Mouse (Mus musculus): Measurements from ENCODE around the gene Slc29a2. TPM values are rescaled to one million over a fixed set of nuclear protein-coding genes. Genes with fewer than 3 reads are reported as not detected.
"Not testable (repeated sequence)": the region's sequence is repeated elsewhere in the genome, so short reads cannot be mapped to it uniquely, and the experiment has no call there.

The Slc29a2 gene
- total RNA-seq (2014; fragmentation: Nextera tagmentation) (9.7 and 14.2 TPM in 2 replicates), total RNA-seq (2017) (1.5 and 4.4 TPM in 2 replicates)

GRCm38 (mm10) chr19:5023621-5024479 lies at the start of gene Slc29a2:
Slc29a2 (plus strand) TSS chr19:5023860.
- ATAC-seq (replicated peaks; ENCODE audit: low FRiP score, low TSS enrichment, poor library complexity, severe bottlenecking) = peak; percentile 97

DNA sequence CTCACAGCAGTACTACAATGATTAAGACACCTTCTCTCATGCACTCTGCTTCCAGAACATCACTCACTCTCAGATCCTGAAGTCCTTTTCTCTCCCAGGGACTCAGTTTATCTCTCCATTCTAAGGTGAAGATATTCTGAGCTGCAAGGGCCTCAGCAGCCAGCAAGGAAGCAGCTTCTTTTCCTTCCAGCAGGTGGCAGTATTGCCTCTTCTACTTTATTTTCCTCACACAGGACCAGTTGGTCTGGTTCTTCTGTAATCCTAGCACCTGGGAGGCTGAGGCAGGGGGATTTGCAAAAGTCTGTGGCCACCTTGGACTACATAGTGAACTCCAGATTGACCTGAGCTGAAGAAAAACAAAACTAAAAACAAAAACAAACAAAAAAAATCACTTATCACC lies 41.9 kb upstream of the Slc29a2 start:
- ATAC-seq (replicated peaks; ENCODE audit: low FRiP score, low TSS enrichment, poor library complexity, severe bottlenecking) = no peak

- peak; percentile 71 for ATAC-seq (replicated peaks; ENCODE audit: low FRiP score, low TSS enrichment, poor library complexity, severe bottlenecking)
These were observed 34.6 kb upstream of the Slc29a2 start for GRCm38 (mm10) chr19:4989013-4989412.

DNA sequence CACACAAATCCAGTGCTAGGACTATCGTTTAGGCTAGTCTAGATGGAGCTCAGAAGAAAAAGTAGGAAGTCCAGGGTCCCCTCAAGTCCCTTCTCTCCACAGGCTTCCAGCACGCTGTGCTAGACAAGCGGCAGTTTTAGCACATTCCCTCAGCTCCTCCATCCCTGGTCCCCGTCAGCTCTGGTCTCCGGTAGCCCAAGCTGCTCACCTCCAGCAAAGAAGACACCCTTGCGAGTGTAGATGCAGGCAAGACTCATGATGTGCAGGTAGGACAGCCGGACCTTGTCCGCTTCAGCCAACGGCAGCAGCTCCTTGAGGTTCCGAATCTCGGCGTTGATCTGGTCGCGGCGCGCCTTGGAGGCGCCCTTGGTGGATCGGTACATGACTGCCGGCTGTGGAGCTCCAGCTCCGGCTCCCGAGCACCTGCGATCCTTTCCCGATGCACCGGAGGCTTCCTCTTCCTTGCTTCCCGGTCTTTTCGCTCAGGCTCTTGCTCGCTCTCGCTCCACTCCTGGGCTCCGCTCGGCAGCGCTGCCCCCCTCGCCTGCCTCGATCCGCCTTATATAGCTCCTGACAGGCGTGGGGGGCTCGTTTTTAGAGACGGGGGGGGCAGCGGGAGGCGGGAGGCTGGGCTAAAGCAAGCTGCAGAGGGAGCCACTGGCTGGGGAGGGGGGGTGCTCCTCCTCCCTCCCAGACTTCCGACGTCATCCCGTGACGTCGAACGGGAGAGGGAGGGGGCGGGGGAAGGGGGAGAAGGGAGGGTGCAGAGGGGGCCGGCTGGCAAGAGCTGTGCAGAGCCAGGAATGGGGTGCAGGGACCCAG lies 34.0 kb upstream of the Slc29a2 start:
- ATAC-seq (replicated peaks; ENCODE audit: low FRiP score, low TSS enrichment, poor library complexity, severe bottlenecking) = no peak

GRCm38 (mm10) chr19:4990256-4990625 lies 33.4 kb upstream of the Slc29a2 start, which contains the start of gene Npas4:
Npas4 (minus strand) TSS chr19:4990316.
- no peak for ATAC-seq (replicated peaks; ENCODE audit: low FRiP score, low TSS enrichment, poor library complexity, severe bottlenecking)

DNA sequence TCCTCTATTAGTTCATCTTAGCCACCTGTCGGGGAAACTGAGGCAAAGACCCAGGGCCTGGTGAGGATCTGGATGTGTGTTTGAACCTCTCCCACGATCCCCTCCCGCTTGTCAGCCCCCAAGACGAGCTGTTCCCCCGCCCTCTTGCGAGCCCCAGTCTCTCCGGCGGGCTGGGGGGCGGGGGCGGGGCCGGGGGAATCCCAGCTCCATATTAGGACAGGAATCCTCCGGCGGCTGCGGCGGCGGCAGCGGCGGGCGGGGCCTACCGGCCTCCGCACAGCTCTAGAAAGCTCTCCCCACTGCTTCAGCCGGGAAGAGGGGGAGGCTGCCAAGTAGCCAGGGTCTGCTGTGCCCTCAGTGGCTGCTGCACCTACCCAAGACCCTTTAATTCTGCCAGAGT lies 32.9 kb upstream of the Slc29a2 start:
- ATAC-seq (replicated peaks; ENCODE audit: low FRiP score, low TSS enrichment, poor library complexity, severe bottlenecking) = no peak

- ATAC-seq (replicated peaks; ENCODE audit: low FRiP score, low TSS enrichment, poor library complexity, severe bottlenecking) = no peak
These were observed 31.3 kb upstream of the Slc29a2 start for GRCm38 (mm10) chr19:4992371-4992770.

DNA sequence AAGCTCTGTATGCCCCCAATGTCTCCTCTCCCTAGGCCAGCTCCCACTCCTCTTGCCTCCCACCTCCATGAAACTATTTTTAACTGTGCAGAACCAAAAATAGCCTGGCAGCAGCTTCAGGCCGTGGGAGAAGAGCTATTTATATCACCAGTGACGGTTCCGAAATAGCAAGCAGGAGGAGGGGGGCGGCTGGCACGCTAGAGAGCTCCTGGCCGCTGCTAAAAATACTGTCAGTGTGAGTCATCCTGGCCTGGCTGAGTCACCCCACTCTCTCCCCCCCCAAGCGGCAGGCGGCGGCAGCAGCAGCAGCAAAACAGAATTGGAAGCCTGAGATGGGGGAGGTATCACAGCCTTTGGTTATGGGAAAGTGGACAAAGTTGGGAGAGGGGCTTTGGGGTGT lies 30.8 kb upstream of the Slc29a2 start:
- ATAC-seq (replicated peaks; ENCODE audit: low FRiP score, low TSS enrichment, poor library complexity, severe bottlenecking) = no peak

GRCm38 (mm10) chr19:4994043-4994442 lies 29.6 kb upstream of the Slc29a2 start:
- ATAC-seq (replicated peaks; ENCODE audit: low FRiP score, low TSS enrichment, poor library complexity, severe bottlenecking) = no peak

GRCm38 (mm10) chr19:4999445-5000140 lies 24.1 kb upstream of the Slc29a2 start:
- ATAC-seq (replicated peaks; ENCODE audit: low FRiP score, low TSS enrichment, poor library complexity, severe bottlenecking) = no peak

DNA sequence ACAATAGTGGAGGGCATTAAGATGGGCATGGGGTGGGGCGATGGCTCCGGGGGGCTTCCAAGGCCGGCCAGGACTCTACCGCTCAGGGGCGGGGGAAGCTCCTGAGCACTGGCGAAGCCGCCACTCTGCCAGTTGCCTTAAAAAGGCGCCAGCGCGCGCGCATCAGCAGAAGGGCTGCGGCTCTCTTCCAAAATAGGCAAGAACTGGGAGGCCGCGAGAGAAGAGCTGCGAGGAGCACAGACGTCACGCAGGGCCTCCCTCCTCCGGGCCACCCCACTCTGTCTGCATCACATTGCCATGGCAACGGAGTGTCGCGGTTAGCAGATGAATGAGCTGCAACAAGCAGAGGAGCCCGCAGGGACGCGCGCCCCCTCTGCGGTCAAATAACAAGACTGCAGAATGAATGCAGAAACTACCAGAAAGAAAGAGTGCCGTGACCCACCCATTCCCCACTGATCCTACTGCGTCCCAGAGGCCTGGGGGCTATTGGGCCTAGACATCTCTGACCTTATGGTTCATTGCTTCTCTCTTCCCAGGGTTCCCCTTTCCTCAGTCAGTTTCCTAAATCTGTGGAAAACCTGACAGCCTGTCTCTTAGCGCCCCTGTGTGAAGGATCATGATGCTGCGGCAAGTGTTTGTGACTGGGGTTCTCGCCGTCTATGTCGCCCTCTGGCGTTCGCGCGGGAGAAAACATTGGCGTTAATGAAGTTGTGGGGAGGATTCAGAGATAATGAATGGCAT lies 21.8 kb upstream of the Slc29a2 start:
- ATAC-seq (replicated peaks; ENCODE audit: low FRiP score, low TSS enrichment, poor library complexity, severe bottlenecking) = peak; percentile 74

- ATAC-seq (replicated peaks; ENCODE audit: low FRiP score, low TSS enrichment, poor library complexity, severe bottlenecking) = not testable (repeated sequence)
These were observed 20.0 kb upstream of the Slc29a2 start for GRCm38 (mm10) chr19:5003644-5004043.

- ATAC-seq (replicated peaks; ENCODE audit: low FRiP score, low TSS enrichment, poor library complexity, severe bottlenecking) = no peak
These were observed 18.7 kb upstream of the Slc29a2 start for GRCm38 (mm10) chr19:5004925-5005324.

GRCm38 (mm10) chr19:5013138-5013537 lies 10.5 kb upstream of the Slc29a2 start:
- no peak for ATAC-seq (replicated peaks; ENCODE audit: low FRiP score, low TSS enrichment, poor library complexity, severe bottlenecking)

- 0 out of 2 replicates have a peak, but pooled peaks have one; percentile 41 for ATAC-seq (replicated peaks; ENCODE audit: low FRiP score, low TSS enrichment, poor library complexity, severe bottlenecking)
These were observed 8.7 kb upstream of the Slc29a2 start for GRCm38 (mm10) chr19:5014961-5015398.

- no peak for ATAC-seq (replicated peaks; ENCODE audit: low FRiP score, low TSS enrichment, poor library complexity, severe bottlenecking)
These were observed 7.4 kb upstream of the Slc29a2 start for GRCm38 (mm10) chr19:5016221-5016742.

DNA sequence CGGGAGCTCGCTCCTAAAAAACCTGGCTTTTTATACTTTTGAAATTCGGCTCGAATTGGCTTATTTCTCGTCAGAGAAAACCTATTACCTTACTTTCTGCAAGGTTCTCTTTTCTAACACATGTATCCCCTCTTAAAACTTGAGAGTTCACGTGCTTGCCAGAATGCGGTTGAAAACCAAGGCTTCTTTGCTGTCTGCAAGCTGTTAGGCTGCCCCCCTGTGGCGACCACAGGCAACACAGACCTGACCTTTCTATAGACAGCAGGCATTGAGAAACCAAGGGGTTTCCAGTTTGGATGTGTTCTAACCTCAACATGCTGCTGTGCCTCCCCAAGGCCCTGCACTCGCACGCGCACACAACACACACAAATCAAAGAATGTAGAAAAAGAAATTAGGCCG lies 6.9 kb upstream of the Slc29a2 start:
- peak; percentile 70 for ATAC-seq (replicated peaks; ENCODE audit: low FRiP score, low TSS enrichment, poor library complexity, severe bottlenecking)

DNA sequence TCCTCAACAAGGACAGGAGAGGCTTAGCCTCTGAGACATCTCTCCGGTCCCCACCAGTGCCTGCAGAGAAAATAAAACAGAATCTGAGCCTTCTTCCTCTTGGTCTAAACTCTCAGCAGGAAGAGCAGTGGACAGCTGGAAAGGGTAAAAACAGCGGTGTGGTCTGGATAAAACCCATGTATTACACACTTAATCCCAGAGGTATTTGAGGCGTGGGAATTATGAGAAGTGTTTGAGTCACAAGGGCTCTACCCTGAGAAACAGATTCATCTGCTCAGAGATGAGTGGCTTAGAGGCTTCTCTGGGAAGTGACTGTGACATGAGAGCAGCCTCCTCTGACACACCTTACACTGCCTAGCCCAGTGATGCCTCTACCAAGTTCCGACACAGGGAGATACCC lies 6.0 kb upstream of the Slc29a2 start:
- ATAC-seq (replicated peaks; ENCODE audit: low FRiP score, low TSS enrichment, poor library complexity, severe bottlenecking) = no peak

DNA sequence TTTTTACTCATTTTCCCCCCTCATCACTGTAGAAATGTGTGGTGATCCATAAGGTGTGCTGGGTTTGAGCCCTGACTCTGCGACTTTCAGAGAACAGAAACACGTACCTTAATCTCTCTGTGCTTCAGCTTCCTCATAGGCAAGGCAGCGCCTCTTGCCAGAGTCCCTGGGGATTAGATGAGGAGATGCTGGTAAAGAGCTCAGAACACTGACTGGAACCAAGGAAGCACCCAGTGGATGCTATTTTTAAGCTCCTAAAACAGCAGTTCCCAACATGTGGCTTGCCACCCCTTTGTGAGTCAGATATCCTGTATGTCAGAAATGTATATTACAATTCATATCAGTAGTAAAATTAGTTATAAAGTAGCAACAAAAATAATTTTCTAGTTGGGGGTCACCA lies 5.5 kb upstream of the Slc29a2 start:
- no peak for ATAC-seq (replicated peaks; ENCODE audit: low FRiP score, low TSS enrichment, poor library complexity, severe bottlenecking)
